Mouse (Mus musculus) ES-Bruce4 (cell line): ENCODE data around the gene Rtl8a. TPM values are rescaled to one million over a fixed set of nuclear protein-coding genes. Genes with fewer than 3 reads are reported as not detected.
"Not testable (repeated sequence)": the region's sequence is repeated elsewhere in the genome, so short reads cannot be mapped to it uniquely, and the experiment has no call there.

Experiments
- H3K27ac ChIP-seq: 2 replicates; pipeline ENCODE4 v1.5.1; 2012; ENCODE audit warnings: low read length, inconsistent platforms; ENCODE audit not compliant: insufficient read depth
- H3K27me3 ChIP-seq: 2 replicates; pipeline ENCODE4 v1.6.1; 2012; ENCODE audit warnings: mild to moderate bottlenecking, low read length, inconsistent platforms; ENCODE audit not compliant: control insufficient read depth, poor library complexity, insufficient read depth, severe bottlenecking
- H3K36me3 ChIP-seq: 2 replicates; pipeline ENCODE4 v1.6.1; 2012; ENCODE audit warnings: inconsistent platforms, mild to moderate bottlenecking, low read length, moderate library complexity; ENCODE audit not compliant: control insufficient read depth, poor library complexity, insufficient read depth, severe bottlenecking
- H3K4me1 ChIP-seq: one replicate; pipeline ENCODE4 v1.8.1; 2011; ENCODE audit warnings: low read length; ENCODE audit not compliant: control insufficient read depth, insufficient read depth
- H3K4me3 ChIP-seq: 2 replicates; pipeline ENCODE4 v1.5.1; 2011; ENCODE audit warnings: low read depth, mild to moderate bottlenecking, low read length
- H3K9ac ChIP-seq: 2 replicates; pipeline ENCODE4 v1.6.1; 2012; ENCODE audit warnings: low read depth, mild to moderate bottlenecking, inconsistent platforms; ENCODE audit not compliant: poor library complexity, severe bottlenecking
- H3K9me3 ChIP-seq: replicated peaks from 2 replicates; pipeline ENCODE4 v1.6.1; 2012; ENCODE audit warnings: mild to moderate bottlenecking, low read length, inconsistent platforms; ENCODE audit not compliant: control insufficient read depth, poor library complexity, insufficient read depth, severe bottlenecking
- CTCF ChIP-seq: IDR thresholded peaks from one replicate; pipeline ENCODE4 v1.8.1; 2011; ENCODE audit warnings: low read depth, low read length
- EP300 ChIP-seq: IDR thresholded peaks from 2 replicates; pipeline ENCODE4 v1.6.1; 2011; ENCODE audit warnings: low read depth, low read length; ENCODE audit not compliant: insufficient read depth
- POLR2A ChIP-seq: IDR thresholded peaks from one replicate; pipeline ENCODE4 v1.8.1; 2011; ENCODE audit warnings: low read length; ENCODE audit not compliant: insufficient read depth
- polyA plus RNA-seq: library from polyadenylated mRNA; stranded (reverse); fragments of >200 nt; gene quantifications from 2 replicates; pipeline ENCODE4 v1.2.4, GENCODE M21; 2011; ENCODE audit warnings: low read depth; ENCODE audit not compliant: missing spikeins, insufficient read depth, insufficient read length

Rtl8a gene
- polyA plus RNA-seq, 1 experiment, result 17.0 TPM

- no peak overlapping the region for H3K27ac ChIP-seq
- no peaks in the 10 kb centered on the region for H3K27me3 ChIP-seq
- H3K4me3 ChIP-seq, result no peak overlapping the region
- H3K4me1 ChIP-seq, result no peaks in the 10 kb centered on the region
- no peak overlapping the region for H3K9ac ChIP-seq
- H3K9me3 ChIP-seq, result no peaks in the 10 kb centered on the region
- H3K36me3 ChIP-seq, result no peaks in the 10 kb centered on the region
- TF ChIP-seq POLR2A (no peak), EP300 (no peak), CTCF (no peak)
Measured at GRCm38 (mm10) chrX:53610571-53610970, 32.9 kb downstream of the Rtl8a start.

GRCm38 (mm10) chrX:53608879-53609278 is 34.6 kb downstream of the Rtl8a start, which contains the start of gene Gm14597:
TSS of gene Gm14597 (minus strand) at chrX:53608979.
- H3K4me1 ChIP-seq, H3K36me3 ChIP-seq, H3K27ac ChIP-seq, H3K27me3 ChIP-seq, H3K9me3 ChIP-seq, H3K9ac ChIP-seq: not testable (repeated sequence)
- H3K4me3 ChIP-seq, result peak within 1 kb of the TSS; percentile 41

- no peaks in the 10 kb centered on the region for H3K27me3 ChIP-seq
- H3K27ac ChIP-seq, result no peak overlapping the region
- H3K36me3 ChIP-seq, result no peaks in the 10 kb centered on the region
- TF ChIP-seq POLR2A, result no peak
- TF ChIP-seq CTCF, result no peak
- TF ChIP-seq EP300, result no peak
- H3K9me3 ChIP-seq, result no peaks in the 10 kb centered on the region
- no peak overlapping the region for H3K9ac ChIP-seq
- no peaks in the 10 kb centered on the region for H3K4me1 ChIP-seq
- H3K4me3 ChIP-seq, result peak overlapping the region; percentile 41
Measured at GRCm38 (mm10) chrX:53608122-53608813, 35.2 kb downstream of the Rtl8a start.

- H3K9me3 ChIP-seq, result no peaks in the 10 kb centered on the region
- H3K27me3 ChIP-seq, result no peaks in the 10 kb centered on the region
- H3K9ac ChIP-seq, result no peak within 1 kb of the TSS
- no peaks in the 10 kb centered on the region for H3K36me3 ChIP-seq
- no peak within 1 kb of the TSS for H3K27ac ChIP-seq
- no peak for TF ChIP-seq CTCF
- H3K4me1 ChIP-seq, result no peaks in the 10 kb centered on the region
- peak within 1 kb of the TSS; percentile 41 for H3K4me3 ChIP-seq
Measured at GRCm38 (mm10) chrX:53607242-53608121, 36.0 kb downstream of the Rtl8a start, which contains the start of gene Rtl8c. TSS of gene Rtl8c (plus strand) at chrX:53608032.

- H3K9ac ChIP-seq, H3K4me1 ChIP-seq, H3K36me3 ChIP-seq, H3K4me3 ChIP-seq, H3K9me3 ChIP-seq, H3K27ac ChIP-seq, H3K27me3 ChIP-seq: not testable (repeated sequence)
Measured at GRCm38 (mm10) chrX:53606176-53606575, 37.3 kb downstream of the Rtl8a start.

GRCm38 (mm10) chrX:53599993-53600392 is 43.5 kb downstream of the Rtl8a start:
- H3K27ac ChIP-seq, H3K4me1 ChIP-seq, H3K27me3 ChIP-seq, H3K36me3 ChIP-seq, H3K4me3 ChIP-seq, H3K9ac ChIP-seq, H3K9me3 ChIP-seq: not testable (repeated sequence)

Other genes with a start within 250 kb of the Rtl8a start
- not detected in 2 replicates for gene Etd, start 208.8 kb downstream of the Rtl8a start, polyA plus RNA-seq
- 6.2 and 7.0 TPM in 2 replicates for gene Rtl8c, start 35.6 kb downstream of the Rtl8a start, polyA plus RNA-seq
- not detected in 2 replicates for gene Gm14597, start 34.7 kb downstream of the Rtl8a start, polyA plus RNA-seq
- 9.0 and 12.1 TPM in 2 replicates for gene Rtl8b, start 26.7 kb upstream of the Rtl8a start, polyA plus RNA-seq
- gene 4930502E18Rik, start 81.1 kb upstream of the Rtl8a start, polyA plus RNA-seq, result 0.62 TPM in 1 of 2 replicates, not detected in the other
- not detected in 2 replicates for gene 1700013H16Rik, start 114.1 kb upstream of the Rtl8a start, polyA plus RNA-seq
- gene Zfp36l3, start 132.7 kb upstream of the Rtl8a start, polyA plus RNA-seq, result 2.1 and 2.7 TPM in 2 replicates
- gene Xlr, start 154.0 kb upstream of the Rtl8a start, polyA plus RNA-seq, result not detected in 2 replicates